8 mouse cellular contexts compared by ENCODE assay signal in genomic region chr17:25221821-25222503, GRCm38 (mm10). TPM values are rescaled to one million over a fixed set of nuclear protein-coding genes. Genes with fewer than 3 reads are reported as not detected.
A peak's percentile ranks its signal among the peaks of the same experiment; 100 is the strongest.
DNase-seq lines count a peak whose midpoint lies in the region; TF ChIP-seq lines count a peak whose summit lies in the region.

No protein-coding gene starts in this region.

- dilution Hi-C loops in CH12.LX (cut with MboI; ENCODE audit: extremely low pct_ligation_motif_present, extremely low pct_unique_long_range_greater_than_20kb, low sequenced_read_pairs): no loop called here

- H3K27me3 ChIP-seq in CH12.LX (replicated peaks): no peaks in the 10 kb centered on the region

- TF ChIP-seq POLR2A in CH12.LX (IDR thresholded peaks at IDR 0.05; ENCODE audit: low read depth, low read length): peak; percentile 87

- H3K4me2 ChIP-seq in CH12.LX (ENCODE audit: insufficient read depth, low read depth, poor library complexity, severe bottlenecking): peak overlapping the region; percentile 86

- TF ChIP-seq CTCF in CH12.LX (conservative IDR thresholded peaks at IDR 0.05 in 1 of 2, IDR thresholded peaks at IDR 0.05 in 1 of 2; ENCODE audit: low read depth in 2 of 2, low read length in 2 of 2): no peak

- intact Hi-C loops in heart, postnatal 36 days (cut with DNase I): no loop called here

- TF ChIP-seq EP300 in CH12.LX (IDR thresholded peaks at IDR 0.05; ENCODE audit: low read length): no peak

- in situ Hi-C loops in CH12.LX (cut with MboI; ENCODE audit: low pct_ligation_motif_present, low pct_unique_long_range_greater_than_20kb, low sequenced_read_pairs): no loop called here

- H3K36me3 ChIP-seq in CH12.LX (replicated peaks in 1 of 2; ENCODE audit: control insufficient read depth in 1 of 2, insufficient read depth in 1 of 2, low read length in 1 of 2): peaks cover 26 to 54% of the 10 kb centered on the region in 2 experiments

- H3K27ac ChIP-seq in CH12.LX (ENCODE audit: insufficient read depth, low read depth): peak overlapping the region; percentile 95

- peaks cover 27 to 59% of the 10 kb centered on the region in 2 experiments for H3K4me1 ChIP-seq in CH12.LX (ENCODE audit: control insufficient read depth in 1 of 2, insufficient read depth in 2 of 2)

- no peak for TF ChIP-seq RAD21 in CH12.LX (IDR thresholded peaks at IDR 0.05; ENCODE audit: low read depth, low read length)

- no peaks in the 10 kb centered on the region for H3K9me3 ChIP-seq in CH12.LX (replicated peaks; ENCODE audit: low read length)

- DNase-seq in CH12.LX (ENCODE audit: extremely low read depth): peak; percentile 85
- DNase-seq in adrenal gland, adult 2 months: peak; percentile 79
- peak; percentile 74 for DNase-seq in embryo, embryonic 11 days
- peak; percentile 22 to 32 for DNase-seq in heart, postnatal 36 days
- DNase-seq in left cerebral cortex, adult 11 months (ENCODE audit: low spot score): peak; percentile 51
- peak; percentile 60 for DNase-seq in lung, postnatal 25 days (ENCODE audit: low spot score)
- peak; percentile 71 to 79 for DNase-seq in right cerebral cortex, postnatal 10 days (ENCODE audit: low spot score in 2 of 2)
- DNase-seq in frontal cortex, postnatal 25 days (ENCODE audit: low spot score in 2 of 2): no peak

- H3K9ac ChIP-seq in CH12.LX (ENCODE audit: insufficient read depth, low read depth): peak overlapping the region; percentile 82

- peak overlapping the region; percentile 49 to 58 (median 55) for H3K4me3 ChIP-seq in CH12.LX (replicated peaks in 1 of 3; ENCODE audit: low read depth in 2 of 3, low read length in 2 of 3, poor library complexity in 1 of 3)

- H3K79me2 ChIP-seq in CH12.LX (replicated peaks; ENCODE audit: control insufficient read depth, extremely low read depth, insufficient read depth, poor library complexity, severe bottlenecking): peaks cover 11% of the 10 kb centered on the region; the same call in 1 of the 2 replicates

TF ChIP-seq in CH12.LX, 34 proteins besides CTCF, POLR2A, EP300 and RAD21:
- TF ChIP-seq MAZ (IDR thresholded peaks at IDR 0.05; ENCODE audit: low read depth, low read length) (no peak), ZMIZ1 (IDR thresholded peaks at IDR 0.05; ENCODE audit: low read depth, low read length) (peak; percentile 47; the same call in 1 of the 2 replicates), ZC3H11A (IDR thresholded peaks at IDR 0.05; ENCODE audit: low read depth, low read length) (no peak), ETS1 (conservative IDR thresholded peaks at IDR 0.05; ENCODE audit: low read depth, low read length) (no peak), CHD2 (IDR thresholded peaks at IDR 0.05; ENCODE audit: low read length) (no peak), TCF12 (IDR thresholded peaks at IDR 0.05; ENCODE audit: low read depth, low read length) (no peak), BHLHE40 (IDR thresholded peaks at IDR 0.05; ENCODE audit: low read depth, low read length) (no peak), MAFK (IDR thresholded peaks at IDR 0.05; ENCODE audit: insufficient replicate concordance, low read length) (peak; percentile 59; the same call in 1 of the 2 replicates), SMC3 (IDR thresholded peaks at IDR 0.05; ENCODE audit: low read depth, low read length) (no peak), MAX (IDR thresholded peaks at IDR 0.05; ENCODE audit: low read length) (no peak), JUND (conservative IDR thresholded peaks at IDR 0.05; ENCODE audit: low read depth, low read length) (no peak), PAX5 (IDR thresholded peaks at IDR 0.05; ENCODE audit: low read length) (no peak), SIN3A (IDR thresholded peaks at IDR 0.05; ENCODE audit: low read length) (0 out of 2 replicates have a peak, but pooled peaks have one; percentile 73), RCOR1 (conservative IDR thresholded peaks at IDR 0.05; ENCODE audit: low read depth, low read length) (no peak), NELFE (IDR thresholded peaks at IDR 0.05; ENCODE audit: low read depth, low read length) (peak; percentile 70), MXI1 (IDR thresholded peaks at IDR 0.05; ENCODE audit: low read depth, low read length) (no peak; the same call in 1 of the 2 replicates), ZNF384 (IDR thresholded peaks at IDR 0.05; ENCODE audit: low read depth, low read length) (no peak), POLR2AphosphoS2 (IDR thresholded peaks at IDR 0.05; ENCODE audit: low read depth, low read length) (0 out of 2 replicates have a peak, but pooled peaks have one; percentile 38), GABPA (IDR thresholded peaks at IDR 0.05; ENCODE audit: insufficient replicate concordance, low read depth, low read length) (no peak), HCFC1 (IDR thresholded peaks at IDR 0.05; ENCODE audit: low read depth, low read length) (peak; percentile 35; the same call in 1 of the 2 replicates)

RNA-seq across cellular contexts. Expression of gene Gnptg, which starts 18.0 kb away (rescaled TPM):
- 24.0 and 27.0 TPM in 2 replicates for total RNA-seq in CH12.LX (2012; rRNA removed)
- 20.7 and 22.1 TPM in 2 replicates for total RNA-seq in CH12.LX (2014; rRNA removed)
- polyA plus RNA-seq in CH12.LX (2012; ENCODE audit: insufficient read length, low read depth): 24.5 and 28.0 TPM in 2 replicates
- total RNA-seq in adrenal gland, adult 2 months (2021): 10 to 100 TPM; 50.4 to 50.6 TPM
- polyA plus RNA-seq in adrenal gland, adult 2 months (2012; rRNA removed): 32.6 and 40.0 TPM in 2 replicates
- total RNA-seq in heart, postnatal 36 days (2021): 10 to 100 TPM; 13.9 TPM

RNA-seq across cellular contexts. Expression of gene Tsr3, which starts 18.0 kb away (rescaled TPM):
- 38.7 and 40.0 TPM in 2 replicates for total RNA-seq in CH12.LX (2012; rRNA removed)
- 38.3 and 40.8 TPM in 2 replicates for total RNA-seq in CH12.LX (2014; rRNA removed)
- 42.3 and 52.8 TPM in 2 replicates for polyA plus RNA-seq in CH12.LX (2012; ENCODE audit: insufficient read length, low read depth)
- 10 to 100 TPM; 18.5 to 25.1 TPM for total RNA-seq in adrenal gland, adult 2 months (2021)
- polyA plus RNA-seq in adrenal gland, adult 2 months (2012; rRNA removed): 24.1 and 28.9 TPM in 2 replicates
- 10 to 100 TPM in 1 of 2 experiments, 1 to 10 TPM in 1; 8.6 to 11.0 TPM for total RNA-seq in heart, postnatal 36 days (2021)

RNA-seq across cellular contexts. Expression of gene Unkl, which starts 33.8 kb away (rescaled TPM):
- 11.4 and 12.0 TPM in 2 replicates for total RNA-seq in CH12.LX (2012; rRNA removed)
- 14.3 and 14.7 TPM in 2 replicates for total RNA-seq in CH12.LX (2014; rRNA removed)
- polyA plus RNA-seq in CH12.LX (2012; ENCODE audit: insufficient read length, low read depth): 14.6 and 17.2 TPM in 2 replicates
- 10 to 100 TPM; 14.0 to 18.1 TPM for total RNA-seq in adrenal gland, adult 2 months (2021)
- 23.7 and 30.3 TPM in 2 replicates for polyA plus RNA-seq in adrenal gland, adult 2 months (2012; rRNA removed)
- total RNA-seq in heart, postnatal 36 days (2021): 10 to 100 TPM in 1 of 2 experiments, 1 to 10 TPM in 1; 8.7 to 10.2 TPM

RNA-seq across cellular contexts. Expression of gene Baiap3, which starts 34.2 kb away (rescaled TPM):
- total RNA-seq in CH12.LX (2012; rRNA removed) (0.08 and 0.21 TPM in 2 replicates), CH12.LX (2014; rRNA removed) (not detected in 2 replicates)
- 0.19 and 0.25 TPM in 2 replicates for polyA plus RNA-seq in CH12.LX (2012; ENCODE audit: insufficient read length, low read depth)
- 10 to 100 TPM in 1 of 2 experiments, 1 to 10 TPM in 1; 9.7 to 10.1 TPM for total RNA-seq in adrenal gland, adult 2 months (2021)
- polyA plus RNA-seq in adrenal gland, adult 2 months (2012; rRNA removed): 84.6 and 90.0 TPM in 2 replicates
- total RNA-seq in heart, postnatal 36 days (2021): under 1 TPM; 0.42 to 0.43 TPM

RNA-seq across cellular contexts. Expression of gene BC003965, which starts 37.6 kb away (rescaled TPM):
- 18.7 and 22.3 TPM in 2 replicates for total RNA-seq in CH12.LX (2012; rRNA removed)
- total RNA-seq in CH12.LX (2014; rRNA removed): 24.7 and 25.4 TPM in 2 replicates
- 24.9 and 25.1 TPM in 2 replicates for polyA plus RNA-seq in CH12.LX (2012; ENCODE audit: insufficient read length, low read depth)
- total RNA-seq in adrenal gland, adult 2 months (2021): 10 to 100 TPM; 16.7 to 24.4 TPM
- polyA plus RNA-seq in adrenal gland, adult 2 months (2012; rRNA removed): 24.0 and 25.7 TPM in 2 replicates
- 10 to 100 TPM; 20.8 to 22.5 TPM for total RNA-seq in heart, postnatal 36 days (2021)

Comparison
In these comparisons a context has a peak if more than half of its experiments do, and no peak if none do; other contexts are left out.
1. DNase-seq: peak in CH12.LX (single experiment), adrenal gland, adult 2 months (single experiment), embryo, embryonic 11 days (single experiment), heart, postnatal 36 days (2 of 2), left cerebral cortex, adult 11 months (single experiment), lung, postnatal 25 days (single experiment) and right cerebral cortex, postnatal 10 days (2 of 2); none in frontal cortex, postnatal 25 days (0 of 2).